Mouse (Mus musculus): ENCODE measurements at regions not wholly inside any gene's neighbourhood (a gene's known extent, or its start where the extent isn't known, plus 50 kb on each side); places are given as distances from the start of the nearest gene placed in this dataset.

DNA sequence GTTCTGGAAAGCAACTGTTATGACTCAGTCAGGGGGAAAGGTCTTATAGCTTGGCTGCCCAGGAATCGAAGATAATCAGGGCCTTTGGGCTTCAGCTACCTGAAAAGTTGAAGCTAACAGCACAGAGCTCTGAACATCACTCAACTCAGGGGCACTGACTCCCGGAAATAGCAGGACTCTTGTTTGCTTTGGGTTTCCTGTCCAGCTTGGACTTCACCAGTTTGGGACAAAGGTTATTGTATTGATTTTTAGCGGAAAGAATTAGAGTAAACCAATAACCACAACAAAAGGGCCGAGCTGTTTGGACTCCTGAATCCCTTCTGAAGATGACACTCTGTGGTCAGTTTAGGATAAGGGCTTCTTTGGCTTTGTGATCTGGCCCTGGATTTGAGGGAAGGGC lies 53.4 kb upstream of the Sall1 start:
- DNase-seq (ENCODE audit: low read depth, low spot score): no peak
